Mouse (Mus musculus) heart, embryonic 15.5 days (tissue): ENCODE measurements around the gene Ddi1. TPM values are rescaled to one million over a fixed set of nuclear protein-coding genes. Genes with fewer than 3 reads are reported as not detected.

Source experiments
- ATAC-seq: fragments of 200-750 bp; cut with Nextera tagmentation; replicated peaks from 2 replicates; pipeline ENCODE4 v1.8.0; 2017; ENCODE audit warnings: low read depth, moderate TSS enrichment; ENCODE audit not compliant: insufficient number of reproducible peaks, insufficient read depth, low FRiP score
- H3K27ac ChIP-seq: fragments of 300-500 bp; sonication (generic); 2 replicates; pipeline ENCODE4 v1.5.1; 2015; ENCODE audit warnings: mild to moderate bottlenecking, inconsistent platforms
- H3K27me3 ChIP-seq: fragments of 300-500 bp; sonication (generic); 2 replicates; pipeline ENCODE4 v1.6.1; 2015; ENCODE audit warnings: inconsistent platforms
- H3K36me3 ChIP-seq: fragments of 300-500 bp; sonication (generic); 2 replicates; pipeline ENCODE4 v1.6.1; 2015; ENCODE audit warnings: mild to moderate bottlenecking, inconsistent platforms
- H3K4me1 ChIP-seq: fragments of 300-500 bp; sonication (generic); replicated peaks from 2 replicates; pipeline ENCODE4 v1.6.1; 2015; ENCODE audit warnings: inconsistent platforms
- H3K4me2 ChIP-seq: fragments of 300-500 bp; sonication (generic); 2 replicates; pipeline ENCODE4 v1.6.1; 2015; ENCODE audit warnings: inconsistent platforms, mild to moderate bottlenecking, moderate library complexity
- H3K4me3 ChIP-seq: fragments of 300-500 bp; sonication (generic); 2 replicates; pipeline ENCODE4 v1.5.1; 2015; ENCODE audit warnings: mild to moderate bottlenecking, inconsistent platforms
- H3K9ac ChIP-seq: fragments of 300-500 bp; sonication (generic); 2 replicates; pipeline ENCODE4 v1.6.1; 2015; ENCODE audit warnings: mild to moderate bottlenecking, inconsistent platforms
- H3K9me3 ChIP-seq: fragments of 300-500 bp; sonication (generic); replicated peaks from 2 replicates; pipeline ENCODE4 v1.6.1; 2016; ENCODE audit warnings: inconsistent platforms
- WGBS: fragments of 180-500 bp; shearing (Covaris S2); methylation state at CpG from one replicate; pipeline ENCODE4 v1.1.7; 2015; ENCODE audit warnings: mixed read lengths; 5-methylcytosine and 5-hydroxymethylcytosine counted together
- polyA plus RNA-seq: library from polyadenylated mRNA; unstranded; fragments of >200 nt; fragmentation: Nextera tagmentation; extraction: Ambion mirVana; gene quantifications from 2 replicates; pipeline ENCODE4 v1.2.1, GENCODE M21; 2015

The Ddi1 gene
- polyA plus RNA-seq = 0.01 and 0.05 TPM in 2 replicates

DNA sequence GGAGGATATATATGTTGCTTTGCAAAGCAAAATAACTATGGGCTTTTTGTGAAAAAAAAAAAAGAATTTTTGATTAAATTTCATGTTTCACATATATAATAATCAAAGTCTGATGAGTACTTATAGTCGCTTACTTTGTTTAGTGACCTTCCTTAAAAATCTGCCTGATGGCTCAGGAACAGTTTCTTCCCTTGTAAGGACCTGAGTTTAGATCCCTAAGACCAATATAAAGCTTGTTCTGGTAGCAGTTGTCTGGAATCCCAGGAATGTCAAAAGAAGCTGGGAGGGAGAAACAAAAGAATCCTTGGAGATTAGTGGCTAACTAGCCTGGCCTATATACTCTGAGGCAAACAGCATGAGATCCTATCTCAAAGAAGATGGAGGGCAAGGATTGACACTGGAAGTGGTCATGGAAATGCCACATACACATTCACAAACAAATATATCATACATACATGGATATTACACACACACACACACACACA, at the start of gene Ddi1:
Ddi1 (minus strand) TSS at position 51 of the 485 bp plus-strand sequence.
- no peaks in the 10 kb centered on the region for H3K36me3 ChIP-seq
- H3K9me3 ChIP-seq = no peaks in the 10 kb centered on the region
- WGBS = 72% methylated on average over 1 of the region's 1 CpGs
- H3K27ac ChIP-seq = no peak within 1 kb of the TSS
- H3K4me2 ChIP-seq = no peak within 1 kb of the TSS
- H3K4me3 ChIP-seq = no peak within 1 kb of the TSS
- no peak for ATAC-seq
- H3K27me3 ChIP-seq = no peaks in the 10 kb centered on the region
- no peak within 1 kb of the TSS for H3K9ac ChIP-seq
- H3K4me1 ChIP-seq = 0 out of 2 replicates have a peak, but pooled peaks cover 2% of the 10 kb centered on the region

DNA sequence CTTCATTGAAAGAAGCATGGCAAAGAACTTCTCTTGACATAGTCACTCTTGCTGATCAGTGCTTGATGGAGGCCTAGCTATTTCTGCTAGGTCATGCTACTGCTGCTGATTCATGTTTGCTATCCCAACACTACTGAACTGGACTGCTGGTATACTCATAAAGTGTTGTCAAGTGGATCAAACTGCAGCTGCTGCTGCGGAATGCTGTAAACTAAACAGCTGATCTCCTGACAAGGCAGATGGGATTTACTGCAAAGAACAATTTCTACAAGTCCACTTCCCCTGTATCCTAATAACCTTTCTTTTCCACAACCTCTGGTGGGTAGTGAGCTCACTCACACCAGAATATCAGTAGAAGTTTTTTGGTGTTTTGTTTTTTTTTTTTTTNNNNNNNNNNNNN, 47.5 kb upstream of the Ddi1 start:
- no peaks in the 10 kb centered on the region for H3K9me3 ChIP-seq
- no peaks in the 10 kb centered on the region for H3K36me3 ChIP-seq
- H3K27me3 ChIP-seq = no peaks in the 10 kb centered on the region
- no peak overlapping the region for H3K4me2 ChIP-seq
- H3K9ac ChIP-seq = no peak overlapping the region
- 82% methylated on average over 1 of the region's 1 CpGs for WGBS
- no peak overlapping the region for H3K27ac ChIP-seq
- ATAC-seq = no peak
- H3K4me1 ChIP-seq = no peaks in the 10 kb centered on the region
- no peak overlapping the region for H3K4me3 ChIP-seq

- WGBS = 79% methylated on average over 3 of the region's 3 CpGs
- Histone ChIP-seq H3K9ac (no peak overlapping the region), H3K27me3 (no peaks in the 10 kb centered on the region), H3K27ac (no peak overlapping the region), H3K4me2 (no peak overlapping the region), H3K9me3 (no peaks in the 10 kb centered on the region), H3K36me3 (no peaks in the 10 kb centered on the region), H3K4me1 (no peaks in the 10 kb centered on the region), H3K4me3 (no peak overlapping the region)
- no peak for ATAC-seq
Measured at GRCm38 (mm10) chr9:6305847-6306246, 36.2 kb upstream of the Ddi1 start.

- Histone ChIP-seq H3K9me3 (no peaks in the 10 kb centered on the region), H3K4me1 (no peaks in the 10 kb centered on the region), H3K27ac (no peak overlapping the region), H3K4me3 (no peak overlapping the region), H3K4me2 (no peak overlapping the region), H3K27me3 (no peaks in the 10 kb centered on the region), H3K36me3 (no peaks in the 10 kb centered on the region), H3K9ac (no peak overlapping the region)
- no peak for ATAC-seq
- 80% methylated on average over 3 of the region's 3 CpGs for WGBS
Measured at GRCm38 (mm10) chr9:6304590-6304989, 34.9 kb upstream of the Ddi1 start.

- WGBS = 81% methylated on average over 3 of the region's 3 CpGs
- no peaks in the 10 kb centered on the region for H3K4me1 ChIP-seq
- ATAC-seq = no peak
- H3K36me3 ChIP-seq = no peaks in the 10 kb centered on the region
- no peak overlapping the region for H3K4me3 ChIP-seq
- no peaks in the 10 kb centered on the region for H3K9me3 ChIP-seq
- no peak overlapping the region for H3K4me2 ChIP-seq
- no peak overlapping the region for H3K9ac ChIP-seq
- no peaks in the 10 kb centered on the region for H3K27me3 ChIP-seq
- H3K27ac ChIP-seq = no peak overlapping the region
Measured at GRCm38 (mm10) chr9:6302050-6302449, 32.4 kb upstream of the Ddi1 start.

- no peaks in the 10 kb centered on the region for H3K27me3 ChIP-seq
- H3K4me1 ChIP-seq = no peaks in the 10 kb centered on the region
- no peaks in the 10 kb centered on the region for H3K9me3 ChIP-seq
- 76% methylated on average over 2 of the region's 2 CpGs for WGBS
- H3K36me3 ChIP-seq = no peaks in the 10 kb centered on the region
- no peak overlapping the region for H3K9ac ChIP-seq
- no peak overlapping the region for H3K27ac ChIP-seq
- ATAC-seq = no peak
- no peak overlapping the region for H3K4me2 ChIP-seq
- H3K4me3 ChIP-seq = no peak overlapping the region
Measured at GRCm38 (mm10) chr9:6298547-6298946, 28.9 kb upstream of the Ddi1 start.

- Histone ChIP-seq H3K4me3 (no peak overlapping the region), H3K27ac (no peak overlapping the region), H3K27me3 (no peaks in the 10 kb centered on the region), H3K4me1 (0 out of 2 replicates have a peak, but pooled peaks cover 2% of the 10 kb centered on the region), H3K9ac (no peak overlapping the region), H3K36me3 (no peaks in the 10 kb centered on the region), H3K9me3 (no peaks in the 10 kb centered on the region), H3K4me2 (no peak overlapping the region)
- WGBS = 16% methylated on average over 2 of the region's 2 CpGs
- ATAC-seq = no peak
Measured at GRCm38 (mm10) chr9:6289211-6289696, 19.6 kb upstream of the Ddi1 start.

DNA sequence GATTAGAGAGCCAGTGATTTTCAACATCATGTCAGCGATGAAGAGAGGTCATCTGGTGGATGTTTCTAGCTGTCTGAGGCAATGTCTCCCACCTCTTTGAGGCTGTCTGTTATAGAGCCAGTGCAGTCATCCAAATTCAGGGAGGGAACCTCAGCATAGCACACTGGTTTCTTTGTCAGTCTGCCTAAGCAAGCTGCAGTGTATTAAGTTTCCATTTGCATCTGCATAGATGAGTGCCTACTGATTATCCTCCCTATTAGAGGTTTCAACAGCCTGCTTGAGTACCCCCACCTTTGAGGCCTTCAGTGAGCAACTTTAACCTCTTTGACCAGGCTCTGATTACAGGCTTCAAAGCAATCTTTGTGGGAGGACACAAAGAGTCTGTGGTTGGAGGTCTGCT, 17.1 kb upstream of the Ddi1 start:
- Histone ChIP-seq H3K9ac (no peak overlapping the region), H3K4me1 (0 out of 2 replicates have a peak, but pooled peaks cover 2% of the 10 kb centered on the region), H3K4me3 (no peak overlapping the region), H3K27ac (no peak overlapping the region), H3K9me3 (no peaks in the 10 kb centered on the region), H3K4me2 (no peak overlapping the region), H3K36me3 (no peaks in the 10 kb centered on the region), H3K27me3 (no peaks in the 10 kb centered on the region)
- 52% methylated on average over 1 of the region's 1 CpGs for WGBS
- ATAC-seq = no peak

GRCm38 (mm10) chr9:6277526-6277925, 7.9 kb upstream of the Ddi1 start:
- no peaks in the 10 kb centered on the region for H3K36me3 ChIP-seq
- H3K4me2 ChIP-seq = no peak overlapping the region
- H3K4me1 ChIP-seq = no peaks in the 10 kb centered on the region
- H3K4me3 ChIP-seq = no peak overlapping the region
- H3K27me3 ChIP-seq = no peaks in the 10 kb centered on the region
- ATAC-seq = no peak
- H3K9ac ChIP-seq = no peak overlapping the region
- no peaks in the 10 kb centered on the region for H3K9me3 ChIP-seq
- no peak overlapping the region for H3K27ac ChIP-seq

DNA sequence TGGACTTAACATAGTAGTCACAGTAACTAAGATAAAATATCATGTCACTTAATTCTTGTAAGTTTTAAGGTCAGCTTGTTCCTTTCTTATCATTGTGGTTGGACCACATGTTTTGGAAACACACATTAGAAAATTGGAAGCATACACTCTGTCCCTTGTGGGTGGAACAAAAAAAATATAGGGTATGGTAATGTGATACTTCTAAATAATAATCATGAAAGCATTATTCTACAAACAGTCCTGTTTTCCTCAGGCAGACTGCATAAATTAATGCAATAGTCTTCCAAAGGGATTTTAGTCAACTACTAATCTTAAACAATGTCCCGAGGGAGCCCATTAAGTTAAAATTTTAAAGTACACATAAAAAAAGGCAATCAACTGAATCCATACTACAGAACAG, 6.7 kb upstream of the Ddi1 start:
- H3K27ac ChIP-seq = no peak overlapping the region
- no peaks in the 10 kb centered on the region for H3K9me3 ChIP-seq
- no peak overlapping the region for H3K4me2 ChIP-seq
- no peaks in the 10 kb centered on the region for H3K4me1 ChIP-seq
- H3K27me3 ChIP-seq = no peaks in the 10 kb centered on the region
- no peak for ATAC-seq
- no peak overlapping the region for H3K9ac ChIP-seq
- no peaks in the 10 kb centered on the region for H3K36me3 ChIP-seq
- WGBS = 86% methylated on average over 1 of the region's 1 CpGs
- no peak overlapping the region for H3K4me3 ChIP-seq

DNA sequence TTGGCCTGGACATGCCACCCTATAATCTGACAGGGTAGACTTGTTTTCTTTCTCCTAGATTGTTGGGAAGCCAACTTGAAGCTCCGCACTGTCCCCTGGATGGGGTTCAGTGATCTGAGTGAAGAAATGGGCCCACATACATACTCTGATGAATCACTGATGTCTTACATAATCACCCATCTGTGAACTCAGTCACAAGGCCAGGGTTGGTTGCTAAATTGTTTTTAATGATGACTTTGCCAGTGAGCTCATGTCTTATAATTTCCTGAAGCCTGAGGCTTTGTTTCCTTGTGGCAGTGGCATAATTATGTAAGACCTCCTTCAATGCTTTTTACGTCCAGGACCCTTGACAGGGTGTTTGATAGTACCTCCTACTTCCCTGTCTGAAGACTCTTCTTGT, 4.8 kb downstream of the Ddi1 start:
- 74% methylated on average over 2 of the region's 2 CpGs for WGBS
- Histone ChIP-seq H3K27ac (no peak overlapping the region), H3K4me1 (no peaks in the 10 kb centered on the region), H3K4me2 (no peak overlapping the region), H3K9ac (no peak overlapping the region), H3K36me3 (no peaks in the 10 kb centered on the region), H3K4me3 (no peak overlapping the region), H3K9me3 (no peaks in the 10 kb centered on the region), H3K27me3 (no peaks in the 10 kb centered on the region)
- no peak for ATAC-seq

DNA sequence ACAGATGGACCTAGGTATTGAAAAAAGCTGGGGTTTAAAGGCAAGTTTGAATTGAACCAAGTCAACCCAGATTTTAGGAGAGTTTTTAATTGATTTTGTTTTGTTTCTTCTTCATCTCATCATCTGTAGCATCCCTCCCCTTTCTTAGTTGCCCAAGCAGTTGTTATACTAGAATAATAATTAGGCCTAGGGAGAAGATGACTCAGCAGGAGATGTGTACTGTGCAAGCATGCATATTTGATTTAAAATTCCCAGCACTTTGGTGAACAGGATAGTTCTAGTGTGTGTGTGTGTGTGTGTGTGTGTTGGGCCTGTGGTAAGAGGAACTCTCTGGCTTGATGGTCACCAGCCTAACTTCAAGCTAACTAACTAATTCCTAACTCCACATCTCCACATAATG, 12.6 kb downstream of the Ddi1 start:
- H3K36me3 ChIP-seq = no peaks in the 10 kb centered on the region
- H3K4me1 ChIP-seq = no peaks in the 10 kb centered on the region
- no peaks in the 10 kb centered on the region for H3K27me3 ChIP-seq
- no peak overlapping the region for H3K27ac ChIP-seq
- no peaks in the 10 kb centered on the region for H3K9me3 ChIP-seq
- no peak overlapping the region for H3K9ac ChIP-seq
- no peak for ATAC-seq
- no peak overlapping the region for H3K4me2 ChIP-seq
- no peak overlapping the region for H3K4me3 ChIP-seq
